Mouse (Mus musculus) liver, adult (tissue): ENCODE results near the gene Ttll5.

Source experiments
- GATA4 ChIP-seq: IDR thresholded peaks from 2 replicates; pipeline ENCODE4 v1.6.1; 2014; ENCODE audit warnings: mild to moderate bottlenecking, low read length; ENCODE audit not compliant: insufficient replicate concordance

Gene Ttll5

DNA sequence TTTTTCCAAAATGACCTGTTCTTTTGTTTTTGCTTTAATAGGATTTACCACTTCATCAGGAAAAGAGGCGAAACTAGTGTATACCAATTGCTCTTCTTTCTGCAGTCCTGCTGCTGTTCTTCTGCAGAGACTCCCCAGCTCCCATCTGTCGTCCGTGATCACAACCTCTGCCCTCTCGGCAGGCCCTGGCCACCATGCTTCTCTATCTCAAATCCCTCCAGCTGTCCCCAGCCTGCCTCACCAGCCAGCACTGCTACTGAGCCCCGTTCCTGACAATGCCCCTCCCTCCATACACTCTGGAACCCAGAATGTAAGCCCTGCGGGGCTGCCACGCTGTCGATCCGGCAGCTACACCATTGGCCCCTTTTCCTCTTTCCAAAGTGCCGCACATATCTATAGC lies 108.8 kb downstream of the Ttll5 start:
- TF ChIP-seq GATA4, result no peak

DNA sequence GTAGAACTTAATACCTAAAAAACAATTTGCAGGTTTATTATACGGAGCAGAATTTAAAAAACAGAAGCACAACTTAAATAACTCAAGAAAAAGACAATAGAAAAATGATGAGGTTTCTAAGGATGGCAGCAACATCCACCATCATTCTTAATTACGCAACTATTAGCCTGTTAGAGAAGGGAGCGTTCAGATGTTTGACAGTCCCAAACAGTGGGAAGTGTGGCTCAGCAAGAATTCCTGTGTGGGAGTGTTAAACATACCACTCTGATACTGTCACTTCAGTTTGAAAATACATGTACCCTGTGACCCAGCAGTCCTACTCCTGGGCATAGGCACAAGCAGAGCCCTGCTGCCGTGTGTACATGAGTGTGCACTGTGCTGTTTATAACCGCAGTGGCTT lies 112.9 kb downstream of the Ttll5 start:
- TF ChIP-seq GATA4, result no peak

DNA sequence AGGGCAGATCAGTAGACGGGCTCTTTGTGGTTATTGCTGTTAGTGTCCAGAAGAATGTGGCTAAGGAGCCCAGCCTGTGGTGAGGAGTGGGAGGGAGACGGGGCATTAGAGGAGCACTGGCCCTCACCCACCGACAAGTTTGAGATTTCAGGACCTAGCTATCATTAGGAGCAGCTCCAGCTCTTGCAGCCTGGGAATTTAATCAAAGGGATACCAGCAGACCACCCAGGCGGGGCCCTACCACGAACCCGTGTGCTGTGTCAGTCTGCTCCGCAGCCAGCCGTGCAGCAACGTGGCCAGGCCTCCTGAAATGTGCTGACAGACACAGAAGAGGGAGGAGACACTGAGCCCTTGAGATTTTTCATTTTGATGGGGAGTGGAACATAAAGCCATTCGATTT lies 119.0 kb downstream of the Ttll5 start:
- TF ChIP-seq GATA4, result no peak

DNA sequence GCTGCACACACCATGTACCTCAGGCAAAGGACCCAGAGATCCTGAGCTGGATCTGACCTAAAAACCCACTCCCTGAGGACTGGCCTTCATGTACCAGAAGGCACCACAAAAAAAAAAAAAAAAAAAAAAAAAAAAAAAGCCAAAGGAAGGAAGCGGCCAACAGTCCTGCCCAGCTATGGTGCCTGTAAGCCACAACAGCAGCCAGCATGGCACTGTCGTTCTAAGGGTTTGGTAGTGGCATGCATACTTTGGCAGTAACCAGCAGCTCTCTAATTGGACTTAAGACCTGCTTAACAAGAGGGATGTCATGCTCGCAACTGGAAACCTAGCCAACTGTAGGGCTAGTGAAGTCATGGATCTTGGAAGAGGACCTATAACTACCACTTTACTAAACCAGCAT lies 120.0 kb downstream of the Ttll5 start:
- no peak for TF ChIP-seq GATA4

DNA sequence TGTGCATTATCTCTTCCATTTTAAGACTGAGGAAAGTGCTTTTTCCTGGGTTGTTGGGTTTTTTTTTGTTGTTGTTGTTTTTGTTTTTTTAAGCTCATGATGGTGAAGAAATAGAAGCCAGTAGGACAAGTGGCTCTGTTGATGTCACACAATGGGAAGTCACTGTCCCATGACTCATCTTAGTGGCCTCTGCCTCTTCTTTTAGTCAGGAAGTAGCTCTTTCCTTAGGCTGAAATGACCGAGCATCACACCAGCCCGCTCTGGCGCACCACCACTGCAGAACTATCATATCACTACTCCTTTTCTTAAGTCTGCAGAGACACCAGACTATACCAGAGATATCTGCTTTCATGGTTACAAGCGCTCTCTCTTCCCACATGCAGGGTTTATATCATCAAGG lies 122.7 kb downstream of the Ttll5 start:
- TF ChIP-seq GATA4, result no peak

DNA sequence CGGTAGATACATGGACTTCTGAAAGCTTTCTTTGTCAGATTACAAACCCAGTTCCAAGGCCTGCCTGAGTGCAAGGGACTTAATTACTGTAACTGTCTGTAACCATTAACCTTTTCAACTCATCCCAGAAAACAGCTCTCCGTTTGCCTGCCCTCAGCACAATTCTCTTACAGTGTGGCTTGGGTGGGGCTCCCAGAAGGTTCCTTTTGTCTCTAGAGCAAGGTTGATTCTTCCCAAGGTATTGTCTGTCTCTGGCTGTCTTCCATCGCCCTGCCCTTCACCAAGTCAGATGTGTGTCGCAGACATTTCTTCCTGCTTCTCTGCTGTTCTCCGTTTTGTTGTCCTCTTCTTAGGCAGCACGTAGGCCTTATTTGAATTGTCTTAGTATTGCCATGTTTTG lies 125.2 kb downstream of the Ttll5 start:
- TF ChIP-seq GATA4, result no peak

DNA sequence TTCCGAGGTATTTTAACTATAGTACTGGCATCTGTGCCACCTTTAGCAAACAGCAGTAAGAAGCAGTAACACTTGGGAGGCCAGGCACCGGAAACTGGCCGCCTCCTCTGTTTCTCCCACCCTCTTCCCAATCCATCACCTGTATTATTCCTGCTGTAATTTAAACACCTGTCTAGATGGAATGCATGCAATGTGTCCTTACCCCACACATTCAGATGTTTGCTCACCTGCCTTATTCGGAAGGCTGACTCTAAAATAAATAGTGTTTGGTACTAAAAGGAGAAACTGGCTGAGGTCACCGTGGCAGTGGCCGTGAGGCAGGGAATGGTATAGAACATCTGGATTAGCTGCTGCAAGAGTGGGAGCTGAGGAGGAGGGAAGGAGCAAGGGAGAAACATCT lies 125.9 kb downstream of the Ttll5 start:
- TF ChIP-seq GATA4, result no peak

DNA sequence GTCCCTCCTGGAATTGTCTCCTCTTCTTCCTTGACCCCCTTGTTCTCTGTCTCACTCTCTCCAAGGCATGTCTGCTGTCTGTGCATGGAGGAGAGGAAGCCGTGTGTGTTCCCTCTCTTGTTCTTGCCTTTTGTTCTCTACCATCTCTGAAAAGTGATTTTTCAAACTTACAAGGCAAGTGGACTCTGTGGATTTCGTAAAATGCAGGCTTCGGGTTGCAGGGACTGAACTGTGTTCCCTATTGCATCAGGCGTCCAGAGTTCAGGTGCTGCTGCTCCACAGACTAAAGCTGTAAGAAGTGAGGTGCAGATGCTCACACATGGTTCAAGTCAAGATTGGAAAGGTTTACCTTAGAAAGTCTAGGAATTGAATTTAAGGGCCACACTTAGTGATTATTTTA lies 126.6 kb downstream of the Ttll5 start:
- TF ChIP-seq GATA4, result no peak

DNA sequence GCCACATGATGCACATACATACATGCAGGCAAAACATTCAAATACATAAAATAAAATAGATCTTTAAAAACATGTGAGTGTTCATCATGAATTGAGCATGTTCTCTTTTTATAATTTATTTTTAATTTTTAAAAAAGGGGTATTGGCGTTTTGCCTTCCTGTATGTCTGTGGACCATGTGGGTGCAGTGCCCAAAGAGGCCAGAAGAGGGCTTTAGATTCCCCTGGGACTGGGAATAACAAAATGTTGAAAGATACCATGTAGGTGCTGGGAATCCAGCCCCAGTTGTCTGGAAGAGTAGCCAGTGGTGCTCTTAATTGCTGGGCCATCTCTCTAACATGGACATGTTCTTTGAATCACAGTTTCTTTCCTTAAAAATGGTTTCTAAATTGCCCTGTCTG lies 127.4 kb downstream of the Ttll5 start:
- TF ChIP-seq GATA4, result no peak

DNA sequence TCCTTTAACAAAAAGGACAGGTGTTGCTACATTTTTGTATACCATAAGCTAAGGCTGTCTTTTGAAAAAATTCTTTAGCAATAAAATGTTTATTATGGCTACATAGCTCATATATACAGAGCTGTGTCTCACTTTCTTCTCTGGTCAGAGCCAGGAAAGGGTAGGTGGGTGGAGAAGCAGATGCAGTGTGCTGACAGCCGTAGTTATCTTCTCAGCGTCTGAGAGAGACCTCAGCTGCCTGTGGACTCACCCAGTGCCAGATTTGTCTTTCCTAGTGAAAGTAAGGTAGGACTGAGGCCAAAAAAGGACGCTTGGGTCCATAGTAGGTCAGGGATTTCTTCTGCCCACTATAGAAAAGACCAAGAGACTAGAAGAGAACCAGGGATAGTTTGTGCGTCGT lies 127.9 kb downstream of the Ttll5 start:
- no peak for TF ChIP-seq GATA4

DNA sequence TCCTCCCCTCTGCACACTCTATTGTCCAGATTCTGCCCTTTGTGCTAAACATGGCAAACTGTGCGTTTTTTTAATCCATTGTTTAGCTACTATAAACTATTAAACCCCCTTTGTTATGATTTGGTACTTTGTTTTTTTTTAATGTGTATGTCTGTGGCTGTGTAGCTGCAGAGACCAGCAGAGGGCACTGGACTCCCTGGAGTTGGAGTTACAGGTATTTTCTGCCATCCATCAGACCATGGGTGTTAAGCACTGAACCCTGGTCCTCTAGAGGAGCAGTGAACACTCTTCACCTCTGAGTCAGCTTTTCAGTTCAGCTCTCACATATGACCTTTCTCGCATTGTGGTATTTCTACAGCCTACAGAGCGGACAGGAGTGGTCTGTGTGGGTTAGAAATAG lies 129.7 kb downstream of the Ttll5 start:
- TF ChIP-seq GATA4, result no peak

DNA sequence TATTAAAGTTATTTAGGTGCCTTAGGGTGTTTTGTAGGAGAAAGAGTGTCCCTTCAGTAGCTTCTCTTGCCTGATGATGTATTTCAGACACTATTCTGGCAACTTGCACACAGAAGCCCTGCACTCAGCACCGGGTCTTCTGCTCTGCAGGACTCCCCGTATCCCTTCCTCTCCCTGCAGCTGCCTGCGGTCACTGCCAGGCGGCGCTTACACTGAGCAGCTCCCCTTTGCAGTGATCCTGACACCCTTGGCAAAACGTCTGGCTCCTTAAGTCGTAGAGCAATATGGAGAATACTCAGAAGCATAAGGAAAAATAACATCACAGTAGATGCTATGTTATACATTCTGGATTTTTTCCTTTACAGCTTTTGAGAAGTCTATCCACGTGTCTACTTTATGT lies 130.6 kb downstream of the Ttll5 start:
- no peak for TF ChIP-seq GATA4

DNA sequence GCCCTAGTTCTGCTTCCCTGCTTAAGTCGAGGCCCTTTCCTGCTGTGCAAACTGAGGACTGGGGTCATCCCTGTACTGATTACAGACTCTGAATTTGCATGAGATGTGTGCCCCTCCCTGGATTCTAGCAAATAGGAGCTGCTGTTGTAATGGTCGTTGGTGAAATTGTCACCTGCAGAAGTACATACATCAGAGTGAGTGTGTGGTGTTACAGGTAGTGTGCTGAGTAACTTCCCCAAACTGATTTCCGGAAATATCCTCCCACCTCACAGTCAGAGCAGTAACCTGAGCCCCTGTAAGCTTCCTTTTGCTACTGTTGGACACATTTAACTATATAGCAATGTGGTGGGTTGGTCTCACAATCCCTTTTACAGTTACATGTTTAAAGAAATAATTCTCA lies 131.2 kb downstream of the Ttll5 start:
- no peak for TF ChIP-seq GATA4

DNA sequence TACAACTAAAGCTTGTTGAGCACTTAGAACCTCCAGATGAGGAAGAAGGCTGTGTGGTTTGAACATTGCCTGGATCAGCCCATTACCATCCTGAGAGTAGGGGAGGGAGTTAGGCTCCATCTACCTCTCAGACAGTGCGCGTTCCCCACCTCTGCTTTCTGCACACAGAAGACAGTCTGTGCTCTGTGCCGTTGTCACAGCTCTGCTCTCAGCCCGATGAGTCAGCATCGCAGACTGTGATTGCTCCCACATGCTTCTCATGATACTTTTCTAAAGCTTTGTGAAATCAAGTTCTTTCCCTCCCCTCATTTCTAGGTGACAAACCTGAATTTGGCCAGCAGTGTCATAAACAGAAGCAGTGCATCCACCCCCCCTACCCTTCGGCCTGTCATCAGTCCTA lies 131.8 kb downstream of the Ttll5 start:
- TF ChIP-seq GATA4, result no peak

DNA sequence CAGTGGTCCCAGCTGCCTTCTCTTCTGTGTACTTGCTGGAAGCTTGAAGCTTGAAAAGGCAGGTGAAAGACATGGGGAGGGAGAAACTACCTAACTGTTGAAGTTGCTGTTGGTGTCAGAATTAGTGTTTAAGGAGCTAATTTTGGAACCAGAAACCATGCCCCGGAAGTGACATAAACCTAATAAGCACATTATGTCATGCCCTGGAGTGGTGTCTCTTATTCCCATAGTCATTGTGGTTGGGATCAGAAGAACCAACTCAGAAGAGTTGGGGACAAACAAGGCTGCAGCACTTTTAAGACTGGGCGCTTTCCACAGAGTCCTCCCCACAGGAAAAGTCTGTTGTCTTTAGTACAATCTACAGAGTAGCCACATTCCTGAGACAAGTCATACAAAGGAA lies 134.0 kb downstream of the Ttll5 start:
- TF ChIP-seq GATA4, result no peak

DNA sequence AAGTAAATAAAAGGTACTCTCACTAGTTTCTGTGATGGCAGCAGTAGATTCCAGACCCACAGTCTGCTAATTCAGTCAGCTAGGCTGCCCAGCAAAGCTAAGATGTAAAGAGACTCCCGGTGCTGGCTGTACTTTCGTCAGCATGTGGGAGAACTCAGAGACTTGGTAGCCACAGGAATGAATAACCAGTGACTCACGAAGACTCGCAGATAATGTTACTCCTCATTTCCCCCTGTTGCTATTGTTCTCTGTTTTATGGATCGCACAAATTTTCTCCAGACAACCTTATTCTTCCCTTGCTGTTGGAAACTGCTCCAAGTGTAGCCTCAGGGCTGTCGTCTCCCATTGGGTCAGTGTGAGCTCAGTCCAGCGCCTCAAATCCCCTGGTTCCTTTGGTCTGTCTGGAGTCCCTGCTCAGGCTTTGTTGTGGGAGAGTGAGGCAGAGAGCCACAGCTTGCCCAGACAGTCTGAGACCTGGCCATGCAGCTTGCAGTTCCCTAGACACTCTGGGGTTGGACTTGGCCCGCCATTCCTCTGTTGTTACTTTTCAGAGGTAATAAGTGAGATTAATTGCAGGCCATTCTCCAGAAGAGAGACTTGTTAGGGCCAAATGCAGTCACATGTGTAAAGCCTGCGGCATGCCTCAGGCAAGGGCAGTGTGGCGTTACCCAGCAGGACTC lies 135.5 kb downstream of the Ttll5 start:
- no peak for TF ChIP-seq GATA4

DNA sequence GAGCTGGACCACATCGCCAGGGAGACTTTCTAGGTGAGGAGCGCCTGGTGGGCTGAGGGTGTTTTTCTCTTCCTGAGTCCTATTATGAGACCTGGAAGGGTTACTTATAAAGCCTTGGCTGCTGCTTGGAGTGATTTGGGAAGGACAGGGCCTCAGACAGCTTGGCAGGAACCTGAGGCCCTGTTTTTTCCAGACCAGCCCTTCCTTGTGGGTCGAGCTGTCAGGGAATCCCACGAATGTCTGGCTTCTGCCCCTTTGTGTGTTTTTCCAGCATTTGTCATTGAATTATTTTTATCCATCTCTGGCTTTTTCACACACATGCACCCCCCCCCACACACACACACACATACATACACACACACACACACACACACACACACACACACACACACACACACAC lies 136.2 kb downstream of the Ttll5 start:
- TF ChIP-seq GATA4, result no peak
